Mouse (Mus musculus) liver, postnatal 0 days (tissue): ENCODE results near the gene Gm20441. TPM values are rescaled to one million over a fixed set of nuclear protein-coding genes. Genes with fewer than 3 reads are reported as not detected.

Source experiments
- ATAC-seq: fragments of 200-750 bp; cut with Nextera tagmentation; 2 replicates; pipeline ENCODE4 v1.8.0; 2017; ENCODE audit warnings: mild to moderate bottlenecking, moderate library complexity
- DNase-seq: peaks from one replicate; pipeline ENCODE4 v3.0.0-alpha.2; 2016
- H3K27ac ChIP-seq: fragments of 300-500 bp; sonication (generic); 2 replicates; pipeline ENCODE4 v1.5.1; 2014; ENCODE audit warnings: antibody characterized with exemption, moderate library complexity, mild to moderate bottlenecking, low read depth
- H3K27me3 ChIP-seq: fragments of 300-500 bp; sonication (generic); 2 replicates; pipeline ENCODE4 v1.6.1; 2014; ENCODE audit warnings: low read length, control low read depth, mixed read lengths; ENCODE audit not compliant: insufficient read depth
- H3K36me3 ChIP-seq: fragments of 300-500 bp; sonication (generic); replicated peaks from 2 replicates; pipeline ENCODE4 v1.6.1; 2014; ENCODE audit warnings: mild to moderate bottlenecking, control low read depth, low read length, moderate library complexity, mixed read lengths; ENCODE audit not compliant: insufficient read depth
- H3K4me1 ChIP-seq: fragments of 300-500 bp; sonication (generic); 2 replicates; pipeline ENCODE4 v1.6.1; 2014; ENCODE audit warnings: antibody characterized with exemption, mild to moderate bottlenecking, control low read depth; ENCODE audit not compliant: insufficient read depth
- H3K4me2 ChIP-seq: fragments of 300-500 bp; sonication (generic); 2 replicates; pipeline ENCODE4 v1.6.1; 2014; ENCODE audit warnings: low read depth, mild to moderate bottlenecking, low read length, moderate library complexity, mixed read lengths
- H3K4me3 ChIP-seq: fragments of 300-500 bp; sonication (generic); 2 replicates; pipeline ENCODE4 v1.5.1; 2014; ENCODE audit warnings: low read depth, low read length
- H3K9ac ChIP-seq: fragments of 300-500 bp; sonication (generic); replicated peaks from 2 replicates; pipeline ENCODE4 v1.6.1; 2014; ENCODE audit warnings: mild to moderate bottlenecking, moderate library complexity
- H3K9me3 ChIP-seq: fragments of 300-500 bp; sonication (generic); 2 replicates; pipeline ENCODE4 v1.6.1; 2016; ENCODE audit warnings: mild to moderate bottlenecking, control low read depth, low read length, mixed read lengths
- CTCF ChIP-seq: sonication (generic); IDR thresholded peaks from 2 replicates; pipeline ENCODE4 v1.5.1; 2016; ENCODE audit warnings: antibody characterized with exemption, low read depth
- EP300 ChIP-seq: IDR thresholded peaks from 2 replicates; pipeline ENCODE4 v1.6.1; 2016; ENCODE audit warnings: antibody characterized with exemption, low read depth, mild to moderate bottlenecking
- WGBS: fragments of 180-500 bp; shearing (Covaris S2); extraction: QIAGEN DNeasy Blood & Tissue Kit; methylation state at CpG from one replicate; pipeline ENCODE4 v1.1.7; 2014; ENCODE audit not compliant: insufficient replicate concordance; 5-methylcytosine and 5-hydroxymethylcytosine counted together
- polyA plus RNA-seq: library from polyadenylated mRNA; unstranded; fragments of >200 nt; fragmentation: Nextera tagmentation; extraction: Ambion mirVana; gene quantifications from 2 replicates; pipeline ENCODE4 v1.2.1, GENCODE M21; 2015

The Gm20441 gene
- polyA plus RNA-seq, 1 experiment from 2014 or later, result not detected

- H3K27ac ChIP-seq, result no peak overlapping the region
- no peaks in the 10 kb centered on the region for H3K27me3 ChIP-seq
- TF ChIP-seq EP300, result no peak
- TF ChIP-seq CTCF, result no peak
- ATAC-seq (no peak), DNase-seq (no peak)
- H3K9me3 ChIP-seq, result no peaks in the 10 kb centered on the region
- no peak overlapping the region for H3K4me3 ChIP-seq
- H3K4me2 ChIP-seq, result no peak overlapping the region
- peaks cover 9% of the 10 kb centered on the region for H3K4me1 ChIP-seq
- H3K36me3 ChIP-seq, result peaks cover 88% of the 10 kb centered on the region
- WGBS, result 91% methylated on average over 3 of the region's 3 CpGs
- H3K9ac ChIP-seq, result no peak overlapping the region
These were observed 39.9 kb downstream of the Gm20441 start for GRCm38 (mm10) chr10:75740866-75741265.

GRCm38 (mm10) chr10:75725449-75725848, 55.3 kb downstream of the Gm20441 start:
- H3K27ac ChIP-seq, result no peak overlapping the region
- H3K36me3 ChIP-seq, result peaks cover 68% of the 10 kb centered on the region
- no peaks in the 10 kb centered on the region for H3K9me3 ChIP-seq
- no peak for TF ChIP-seq CTCF
- no peak for TF ChIP-seq EP300
- no peaks in the 10 kb centered on the region for H3K27me3 ChIP-seq
- H3K4me3 ChIP-seq, result no peak overlapping the region
- DNase-seq (no peak), ATAC-seq (no peak)
- WGBS, result 95% methylated on average over 7 of the region's 7 CpGs
- no peaks in the 10 kb centered on the region for H3K4me1 ChIP-seq
- no peak overlapping the region for H3K4me2 ChIP-seq
- H3K9ac ChIP-seq, result no peak overlapping the region

Other genes with a start within 250 kb of the Gm20441 start
- 0.05 and 0.06 TPM in 2 replicates for gene Lrrc75b, start 220.6 kb downstream of the Gm20441 start, polyA plus RNA-seq
- 27.4 and 28.6 TPM in 2 replicates for gene Ggt1, start 219.3 kb downstream of the Gm20441 start, polyA plus RNA-seq
- gene Ggt5, start 191.6 kb downstream of the Gm20441 start, polyA plus RNA-seq, result 0.81 and 1.4 TPM in 2 replicates
- gene Susd2, start 136.9 kb downstream of the Gm20441 start, polyA plus RNA-seq, result 1.6 TPM in 2 replicates
- 8.2 and 9.1 TPM in 2 replicates for gene Cabin1, start 16.6 kb downstream of the Gm20441 start, polyA plus RNA-seq
- 739 and 838 TPM in 2 replicates for gene Ddt, start 7.5 kb downstream of the Gm20441 start, polyA plus RNA-seq
- gene Gstt3, start 460 bp upstream of the Gm20441 start, polyA plus RNA-seq, result 32.6 and 39.3 TPM in 2 replicates
- 77.5 and 78.5 TPM in 2 replicates for gene Gstt1, start 17.6 kb upstream of the Gm20441 start, polyA plus RNA-seq
- not detected in 2 replicates for gene Gstt4, start 41.6 kb upstream of the Gm20441 start, polyA plus RNA-seq
- gene Gstt2, start 56.5 kb upstream of the Gm20441 start, polyA plus RNA-seq, result 148 and 175 TPM in 2 replicates
- 1,043 and 1,160 TPM in 2 replicates for gene Mif, start 79.3 kb upstream of the Gm20441 start, polyA plus RNA-seq
- gene Derl3, start 112.5 kb upstream of the Gm20441 start, polyA plus RNA-seq, result 0.52 and 0.95 TPM in 2 replicates
- gene Smarcb1, start 140.7 kb upstream of the Gm20441 start, polyA plus RNA-seq, result 35.5 and 36.0 TPM in 2 replicates
- 1,168 and 1,173 TPM in 2 replicates for gene Chchd10, start 152.2 kb upstream of the Gm20441 start, polyA plus RNA-seq
- 2.8 and 3.6 TPM in 2 replicates for gene Mmp11, start 155.5 kb upstream of the Gm20441 start, polyA plus RNA-seq
- 6.9 and 8.6 TPM in 2 replicates for gene Gm867, start 159.7 kb upstream of the Gm20441 start, polyA plus RNA-seq
- gene Vpreb3, start 162.1 kb upstream of the Gm20441 start, polyA plus RNA-seq, result 61.6 and 65.5 TPM in 2 replicates
- 0.04 and 0.06 TPM in 2 replicates for gene Gm5134, start 173.6 kb upstream of the Gm20441 start, polyA plus RNA-seq